Mouse (Mus musculus) ES-Bruce4 (cell line): ENCODE results near the gene Slc12a9.

Experiments used
- CTCF ChIP-seq: IDR thresholded peaks from one replicate; pipeline ENCODE4 v1.8.1; 2011; ENCODE audit warnings: low read depth, low read length
- POLR2A ChIP-seq: IDR thresholded peaks from one replicate; pipeline ENCODE4 v1.8.1; 2011; ENCODE audit warnings: low read length; ENCODE audit not compliant: insufficient read depth

GRCm38 (mm10) chr5:137330910-137331309 lies 2.5 kb downstream of the Slc12a9 start:
- no peak for TF ChIP-seq CTCF
- TF ChIP-seq POLR2A: no peak
